Mouse (Mus musculus) bone marrow macrophage, adult 2 months (primary cell): ENCODE results near the gene Ppp1r35. TPM values are rescaled to one million over a fixed set of nuclear protein-coding genes. Genes with fewer than 3 reads are reported as not detected.
A peak's percentile ranks its signal among the peaks of the same experiment; 100 is the strongest.

Source experiments
- H3K27ac ChIP-seq: 2 replicates; pipeline ENCODE4 v1.5.1; 2012; ENCODE audit warnings: low read depth, low read length; ENCODE audit not compliant: insufficient read depth
- H3K4me1 ChIP-seq: 2 replicates; pipeline ENCODE4 v1.6.1; 2012; ENCODE audit warnings: low read length; ENCODE audit not compliant: control insufficient read depth, insufficient read depth
- H3K4me3 ChIP-seq: 2 replicates; pipeline ENCODE4 v1.5.1; 2012; ENCODE audit warnings: mild to moderate bottlenecking, low read length, moderate library complexity; ENCODE audit not compliant: insufficient read depth
- CTCF ChIP-seq: IDR thresholded peaks from 2 replicates; pipeline ENCODE4 v1.5.1; 2012; ENCODE audit warnings: low read depth, mild to moderate bottlenecking, low read length, moderate library complexity
- POLR2A ChIP-seq: IDR thresholded peaks from 2 replicates; pipeline ENCODE4 v1.6.1; 2012; ENCODE audit warnings: mild to moderate bottlenecking, low read depth, low read length, borderline replicate concordance
- polyA plus RNA-seq: library from polyadenylated mRNA; stranded (reverse); fragments of >200 nt; gene quantifications from 2 replicates; pipeline ENCODE4 v1.2.4, GENCODE M21; 2012; ENCODE audit not compliant: missing spikeins, insufficient read depth, insufficient read length

Gene Ppp1r35
- polyA plus RNA-seq, 1 experiment = 36.2 TPM

- no peak overlapping the region for H3K27ac ChIP-seq
- H3K4me1 ChIP-seq = peaks cover 4% of the 10 kb centered on the region
- no peak overlapping the region for H3K4me3 ChIP-seq
- TF ChIP-seq POLR2A (no peak), CTCF (no peak)
Measured at GRCm38 (mm10) chr5:137764609-137765340, 13.9 kb upstream of the Ppp1r35 start.

DNA sequence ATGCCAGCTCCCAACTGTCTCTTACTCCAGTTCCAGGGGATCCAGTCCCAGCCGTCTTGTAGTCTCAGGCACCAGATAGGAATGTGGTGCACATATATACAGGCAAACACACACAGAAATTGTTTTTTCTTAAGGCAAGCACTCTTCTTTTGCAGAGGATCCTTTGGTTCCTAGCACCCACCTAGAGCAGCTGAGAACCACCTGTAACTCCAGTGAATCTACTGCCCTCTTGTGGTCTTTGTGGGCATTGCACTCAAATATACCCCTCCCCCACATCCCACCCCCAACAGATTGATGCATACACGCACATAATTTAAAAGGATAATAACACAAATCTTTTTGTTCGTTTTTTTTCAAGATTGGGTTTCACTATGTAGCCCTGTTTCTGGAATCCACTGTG is 12.4 kb upstream of the Ppp1r35 start:
- H3K4me1 ChIP-seq = peaks cover 2% of the 10 kb centered on the region; the same call in 1 of the 2 replicates
- TF ChIP-seq CTCF = 0 out of 2 replicates have a peak, but pooled peaks have one; percentile 12
- no peak for TF ChIP-seq POLR2A
- no peak overlapping the region for H3K27ac ChIP-seq
- no peak overlapping the region for H3K4me3 ChIP-seq

- TF ChIP-seq POLR2A = no peak
- no peak for TF ChIP-seq CTCF
- Histone ChIP-seq H3K27ac (no peak overlapping the region), H3K4me3 (no peak overlapping the region), H3K4me1 (peaks cover 2% of the 10 kb centered on the region; the same call in 1 of the 2 replicates)
Measured at GRCm38 (mm10) chr5:137768475-137768874, 10.2 kb upstream of the Ppp1r35 start.

GRCm38 (mm10) chr5:137770709-137771108 is 7.9 kb upstream of the Ppp1r35 start:
- peaks cover 2% of the 10 kb centered on the region; the same call in 1 of the 2 replicates for H3K4me1 ChIP-seq
- no peak overlapping the region for H3K4me3 ChIP-seq
- no peak for TF ChIP-seq POLR2A
- no peak overlapping the region for H3K27ac ChIP-seq

DNA sequence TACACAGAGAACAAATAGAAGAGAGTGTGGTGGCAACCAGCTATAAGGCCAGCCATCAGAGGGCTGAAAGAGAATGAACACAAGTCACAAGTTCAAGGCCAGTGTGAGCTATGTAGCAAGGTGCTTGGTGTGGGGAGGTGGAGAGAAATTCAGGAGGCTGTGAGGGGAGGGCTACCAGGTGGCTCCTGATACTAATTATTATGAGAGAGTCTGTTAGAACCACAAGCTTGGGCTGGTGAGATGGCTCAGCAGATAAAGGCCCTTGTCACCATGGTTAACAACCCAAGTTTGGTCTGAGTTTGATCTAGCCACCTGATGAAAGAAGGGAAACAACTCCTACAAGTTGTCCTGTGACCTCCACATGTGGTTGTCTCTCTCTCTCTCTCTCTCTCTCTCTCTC is 5.9 kb upstream of the Ppp1r35 start:
- Histone ChIP-seq H3K27ac (no peak overlapping the region), H3K4me3 (no peak overlapping the region)

GRCm38 (mm10) chr5:137775587-137776290 is 2.9 kb upstream of the Ppp1r35 start:
- no peak for TF ChIP-seq CTCF
- no peak for TF ChIP-seq POLR2A
- Histone ChIP-seq H3K27ac (no peak overlapping the region), H3K4me3 (no peak overlapping the region), H3K4me1 (peaks cover 20% of the 10 kb centered on the region)

More for the DNA sequence above, 5.9 kb upstream of the Ppp1r35 start:
- TF ChIP-seq CTCF = no peak
- TF ChIP-seq POLR2A = no peak
- peaks cover 16% of the 10 kb centered on the region for H3K4me1 ChIP-seq

- H3K4me1 ChIP-seq = peaks cover 20% of the 10 kb centered on the region
- TF ChIP-seq POLR2A (no peak), CTCF (no peak)
- no peak overlapping the region for H3K4me3 ChIP-seq
- no peak overlapping the region for H3K27ac ChIP-seq
Measured at GRCm38 (mm10) chr5:137776408-137776918, 2.2 kb upstream of the Ppp1r35 start.

DNA sequence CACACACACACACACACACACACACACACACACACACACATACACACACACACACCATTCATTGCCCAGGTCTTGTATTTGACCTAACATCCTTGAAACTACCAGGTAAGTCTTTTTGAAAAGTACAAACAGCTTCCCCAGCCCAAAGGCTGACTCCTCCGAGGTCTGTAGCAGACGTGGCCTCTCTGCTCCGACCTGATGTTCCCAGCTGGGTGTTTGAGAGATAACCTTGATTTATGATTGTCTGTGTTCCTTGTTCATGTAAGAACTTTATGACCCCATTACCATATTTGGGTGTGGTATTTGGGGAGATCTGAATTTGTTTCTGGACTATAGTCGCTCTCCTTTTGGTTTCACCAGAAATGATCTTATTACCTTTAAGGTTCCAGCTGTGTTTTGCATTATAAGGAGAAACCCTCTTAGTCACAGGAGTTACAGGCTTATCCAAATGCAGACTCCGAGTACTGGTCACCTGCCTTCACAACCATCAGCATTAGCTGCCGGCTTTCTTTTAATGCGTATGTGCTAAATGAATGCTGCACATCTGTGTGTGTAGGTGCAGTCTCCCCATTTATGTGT is 1.3 kb upstream of the Ppp1r35 start:
- Histone ChIP-seq H3K4me3 (no peak overlapping the region), H3K4me1 (peaks cover 20% of the 10 kb centered on the region), H3K27ac (no peak overlapping the region)
- TF ChIP-seq POLR2A = no peak
- TF ChIP-seq CTCF = no peak

DNA sequence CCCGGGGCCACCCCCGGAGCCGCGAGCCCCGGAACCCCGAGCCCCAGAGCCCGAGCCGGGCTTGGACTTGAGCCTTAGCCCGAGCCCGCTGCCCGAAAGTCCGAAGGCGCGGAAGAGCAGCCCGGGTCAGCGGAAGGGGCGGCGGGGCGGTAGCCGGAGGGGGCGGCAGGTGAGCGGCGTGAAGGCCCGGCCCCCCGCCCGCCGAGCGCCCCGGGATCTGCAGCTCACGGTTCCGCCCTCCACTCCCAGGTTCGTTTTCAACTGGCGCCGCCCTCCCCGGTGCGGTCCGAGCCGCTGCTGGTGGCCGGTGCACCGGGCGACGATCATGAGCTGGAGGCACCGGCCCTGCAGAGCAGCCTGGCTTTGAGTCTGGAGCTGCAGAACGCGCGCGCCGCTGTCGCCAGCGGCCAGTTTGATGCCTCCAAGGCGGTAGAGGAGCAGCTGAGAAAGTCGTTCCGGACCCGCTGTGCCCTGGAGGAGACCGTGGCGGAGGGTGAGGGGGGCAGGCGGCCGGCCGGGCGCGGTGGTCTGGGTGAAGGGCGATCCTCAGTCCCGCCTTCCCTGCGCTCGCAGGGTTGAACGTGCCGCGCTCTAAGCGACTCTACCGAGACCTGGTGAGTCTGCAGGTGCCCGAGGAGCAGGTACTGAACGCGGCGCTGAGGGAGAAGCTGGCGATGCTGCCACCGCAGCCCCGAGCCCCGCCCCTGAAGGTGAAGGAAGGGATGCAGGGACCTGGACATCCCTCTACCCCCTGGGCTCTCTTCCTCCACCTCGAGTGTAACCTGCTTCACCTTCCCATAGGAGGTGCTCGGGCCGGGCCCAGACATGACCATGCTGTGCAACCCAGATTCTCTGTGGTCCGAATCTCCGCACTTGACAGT is 644 bp downstream of the Ppp1r35 start:
- no peak for TF ChIP-seq POLR2A
- TF ChIP-seq CTCF = no peak
- H3K4me1 ChIP-seq = peaks cover 26% of the 10 kb centered on the region
- peak overlapping the region; percentile 91 for H3K4me3 ChIP-seq
- peak overlapping the region; percentile 43 for H3K27ac ChIP-seq

GRCm38 (mm10) chr5:137781661-137782060 is 3.0 kb downstream of the Ppp1r35 start:
- Histone ChIP-seq H3K27ac (no peak overlapping the region), H3K4me1 (peaks cover 29% of the 10 kb centered on the region), H3K4me3 (no peak overlapping the region)
- TF ChIP-seq POLR2A (no peak), CTCF (no peak)
